Mouse (Mus musculus): ENCODE data around the gene Epha1.

DNA sequence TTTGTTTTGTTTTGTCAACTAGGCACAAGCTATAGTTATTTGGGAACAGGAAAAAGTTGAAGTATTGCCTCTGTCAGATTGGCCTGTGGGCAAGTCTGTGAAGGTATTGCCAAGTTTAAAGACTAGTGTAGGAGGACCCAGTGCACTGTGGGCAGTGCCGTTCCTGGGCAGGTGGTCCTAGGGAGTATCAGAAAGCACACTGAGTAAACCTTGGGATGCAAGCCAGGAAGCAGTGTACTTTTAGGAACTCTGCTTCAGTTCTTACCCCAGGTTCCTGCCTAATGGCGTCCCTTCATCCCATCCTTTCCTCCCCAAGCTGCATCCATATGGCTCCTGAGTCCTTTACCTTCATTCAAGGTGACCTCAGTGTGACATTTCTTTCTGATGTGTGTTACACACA is 2.1 kb upstream of the Epha1 start:
- TF ChIP-seq EP300 (IDR thresholded peaks at IDR 0.05; ENCODE audit: low read depth): no peak
- no peak for TF ChIP-seq CTCF (IDR thresholded peaks at IDR 0.05; ENCODE audit: low read depth)
